ENCODE assay signal across 22 mouse cellular contexts in genomic region chr11:76093610-76094009, GRCm38 (mm10).
DNase-seq lines count a peak whose midpoint lies in the region; ATAC-seq and TF ChIP-seq lines count a peak whose summit lies in the region.
"Had no signal": no experiment of that assay in that cellular context is flagged by ENCODE, and none has a peak within 500 bp of the region (broad histone marks: within the 10 kb centered on the region; RNA-seq: fewer than 3 reads in every experiment).

No protein-coding gene starts in this region.

- no peak for ATAC-seq in hindbrain, postnatal 0 days
- ATAC-seq in hindbrain, embryonic 11.5 days (ENCODE audit: low FRiP score), result no peak
- ATAC-seq in lung, postnatal 0 days, result no peak
- no peak for ATAC-seq in Patski
- ATAC-seq: midbrain, embryonic 15.5 days had no signal

- H3K36me3 ChIP-seq in hindbrain, postnatal 0 days (ENCODE audit: insufficient read depth, low read length), result peaks cover 10% of the 10 kb centered on the region; the same call in 1 of the 2 replicates
- H3K36me3 ChIP-seq in hindbrain, embryonic 11.5 days (ENCODE audit: control insufficient read depth, insufficient read depth, low read length), result no peaks in the 10 kb centered on the region
- no peaks in the 10 kb centered on the region for H3K36me3 ChIP-seq in lung, postnatal 0 days (ENCODE audit: insufficient read depth, low read length)
- H3K36me3 ChIP-seq: stomach, embryonic 15.5 days had no signal

- TF ChIP-seq EP300 in lung, postnatal 0 days (IDR thresholded peaks at IDR 0.05), result no peak

- CTCF ChIA-PET in Patski (lab: Charles Lee), result no interaction called here

- no peak overlapping the region for H3K27ac ChIP-seq in hindbrain, postnatal 0 days
- no peak overlapping the region for H3K27ac ChIP-seq in hindbrain, embryonic 11.5 days (ENCODE audit: low read depth, low read length)
- H3K27ac ChIP-seq in lung, postnatal 0 days (ENCODE audit: low read length), result no peak overlapping the region
- H3K27ac ChIP-seq: embryonic facial prominence, embryonic 15.5 days; heart, embryonic 15.5 days; limb, embryonic 13.5 days; liver, embryonic 14.5 days; midbrain, embryonic 15.5 days; neural tube, embryonic 15.5 days; stomach, embryonic 15.5 days had no signal

- in situ Hi-C loops in Patski (cut with MboI; ENCODE audit: low pct_unique_long_range_greater_than_20kb), result no loop called here

- H3K9ac ChIP-seq in hindbrain, postnatal 0 days (replicated peaks; ENCODE audit: low read length), result no peak overlapping the region
- no peak overlapping the region for H3K9ac ChIP-seq in hindbrain, embryonic 11.5 days (ENCODE audit: low read depth, low read length)
- H3K9ac ChIP-seq in lung, postnatal 0 days (replicated peaks; ENCODE audit: low read depth), result no peak overlapping the region
- H3K9ac ChIP-seq: embryonic facial prominence, embryonic 15.5 days; heart, embryonic 15.5 days; limb, embryonic 13.5 days; liver, embryonic 14.5 days; midbrain, embryonic 15.5 days; neural tube, embryonic 15.5 days; stomach, embryonic 15.5 days had no signal

- 89% methylated on average over 8 of the region's 8 CpGs for WGBS in hindbrain, postnatal 0 days
- WGBS in hindbrain, embryonic 11.5 days, result 92% methylated on average over 8 of the region's 8 CpGs
- 84% methylated on average over 8 of the region's 8 CpGs for WGBS in lung, postnatal 0 days

- H3K4me3 ChIP-seq in hindbrain, postnatal 0 days (ENCODE audit: low read length), result no peak overlapping the region
- no peak overlapping the region for H3K4me3 ChIP-seq in hindbrain, embryonic 11.5 days (ENCODE audit: low read depth, low read length)
- no peak overlapping the region for H3K4me3 ChIP-seq in lung, postnatal 0 days (ENCODE audit: low read depth, low read length)
- H3K4me3 ChIP-seq: embryonic facial prominence, embryonic 15.5 days; heart, embryonic 15.5 days; limb, embryonic 13.5 days; megakaryocyte, embryonic 14.5 days; midbrain, embryonic 15.5 days; neural tube, embryonic 15.5 days; stomach, embryonic 15.5 days had no signal

- DNase-seq in hindbrain, postnatal 0 days (ENCODE audit: low spot score), result peak; percentile 47
- DNase-seq in hindbrain, embryonic 11.5 days (ENCODE audit: low spot score), result no peak
- DNase-seq in lung, postnatal 0 days (ENCODE audit: low spot score), result no peak
- no peak for DNase-seq in lung, adult 18-20 months
- no peak for DNase-seq in Patski (ENCODE audit: low read depth, low spot score)
- no peak for DNase-seq in adrenal gland, adult 18-20 months (ENCODE audit: low spot score in 2 of 2)
- DNase-seq in urinary bladder, postnatal 25 days (ENCODE audit: low spot score), result no peak
- DNase-seq: adrenal gland, adult 2 months; cerebellum, adult 9-11 months; embryo, embryonic 11 days; gastrocnemius, postnatal 10 days; heart, adult 18-20 months; kidney, adult 8-10 months; lung, postnatal 14 days had no signal

- no peaks in the 10 kb centered on the region for H3K4me1 ChIP-seq in hindbrain, postnatal 0 days (ENCODE audit: insufficient read depth, low read length)
- no peaks in the 10 kb centered on the region for H3K4me1 ChIP-seq in hindbrain, embryonic 11.5 days (replicated peaks; ENCODE audit: control insufficient read depth, insufficient read depth, low read length)
- no peaks in the 10 kb centered on the region for H3K4me1 ChIP-seq in lung, postnatal 0 days (ENCODE audit: insufficient read depth, low read depth, low read length)
- H3K4me1 ChIP-seq: embryonic facial prominence, embryonic 15.5 days; midbrain, embryonic 15.5 days; neural tube, embryonic 15.5 days; stomach, embryonic 15.5 days had no signal

- TF ChIP-seq CTCF in hindbrain, postnatal 0 days (IDR thresholded peaks at IDR 0.05; ENCODE audit: low read depth), result peak; percentile 50
- peak; percentile 47 for TF ChIP-seq CTCF in lung, postnatal 0 days (IDR thresholded peaks at IDR 0.05)
- peak; percentile 5 for TF ChIP-seq CTCF in Patski (IDR thresholded peaks at IDR 0.05)

- POLR2A ChIA-PET in Patski (lab: Charles Lee), result no interaction called here

- H3K4me2 ChIP-seq in hindbrain, postnatal 0 days (ENCODE audit: low read depth, low read length), result no peak overlapping the region
- H3K4me2 ChIP-seq in hindbrain, embryonic 11.5 days (replicated peaks; ENCODE audit: low read depth, low read length), result no peak overlapping the region
- no peak overlapping the region for H3K4me2 ChIP-seq in lung, postnatal 0 days (replicated peaks; ENCODE audit: low read depth, low read length)
- H3K4me2 ChIP-seq: embryonic facial prominence, embryonic 15.5 days; heart, embryonic 15.5 days; limb, embryonic 13.5 days; midbrain, embryonic 15.5 days; neural tube, embryonic 15.5 days; stomach, embryonic 15.5 days had no signal

- H3K27me3 ChIP-seq in hindbrain, postnatal 0 days (ENCODE audit: insufficient read depth, low read length), result no peaks in the 10 kb centered on the region
- H3K27me3 ChIP-seq in hindbrain, embryonic 11.5 days (ENCODE audit: control insufficient read depth, insufficient read depth, low read length), result no peaks in the 10 kb centered on the region
- no peaks in the 10 kb centered on the region for H3K27me3 ChIP-seq in lung, postnatal 0 days (replicated peaks; ENCODE audit: insufficient read depth, low read length)
- no peaks in the 10 kb centered on the region for H3K27me3 ChIP-seq in Patski
- H3K27me3 ChIP-seq: embryonic facial prominence, embryonic 15.5 days; heart, embryonic 15.5 days; limb, embryonic 13.5 days; megakaryocyte, embryonic 14.5 days; midbrain, embryonic 15.5 days; neural tube, embryonic 15.5 days; stomach, embryonic 15.5 days had no signal

- H3K9me3 ChIP-seq in hindbrain, postnatal 0 days (ENCODE audit: low read length), result no peaks in the 10 kb centered on the region
- no peaks in the 10 kb centered on the region for H3K9me3 ChIP-seq in hindbrain, embryonic 11.5 days (ENCODE audit: control insufficient read depth, low read length)
- H3K9me3 ChIP-seq in lung, postnatal 0 days (ENCODE audit: low read length), result no peaks in the 10 kb centered on the region
- H3K9me3 ChIP-seq: embryonic facial prominence, embryonic 15.5 days; heart, embryonic 15.5 days; limb, embryonic 13.5 days; megakaryocyte, embryonic 14.5 days; midbrain, embryonic 15.5 days; neural tube, embryonic 15.5 days; stomach, embryonic 15.5 days had no signal
